Mouse (Mus musculus): ENCODE measurements around the gene Serpinb6d. TPM values are rescaled to one million over a fixed set of nuclear protein-coding genes. Genes with fewer than 3 reads are reported as not detected.

The Serpinb6d gene
- not detected in 2 replicates for polyA plus RNA-seq (2015; fragmentation: Nextera tagmentation; extraction: Ambion mirVana)

- no peaks in the 10 kb centered on the region for H3K27me3 ChIP-seq
- no peaks in the 10 kb centered on the region for H3K36me3 ChIP-seq
- no peak within 1 kb of the TSS for H3K4me3 ChIP-seq (replicated peaks)
- ATAC-seq = no peak
- H3K27ac ChIP-seq = no peak within 1 kb of the TSS
- WGBS = 57% methylated on average over 1 of the region's 1 CpGs
- peaks cover 23% of the 10 kb centered on the region for H3K9me3 ChIP-seq
- no peaks in the 10 kb centered on the region for H3K4me1 ChIP-seq (replicated peaks)
- H3K4me2 ChIP-seq (replicated peaks) = no peak within 1 kb of the TSS
- H3K9ac ChIP-seq (replicated peaks) = no peak within 1 kb of the TSS
Measured at GRCm38 (mm10) chr13:33661105-33661504, at the start of gene Serpinb6d. Gene Serpinb6d, plus strand, starts transcription at chr13:33661405.

- no peak for ATAC-seq
- H3K27me3 ChIP-seq = no peaks in the 10 kb centered on the region
- H3K36me3 ChIP-seq = no peaks in the 10 kb centered on the region
- no peak overlapping the region for H3K27ac ChIP-seq
- no peak overlapping the region for H3K4me3 ChIP-seq (replicated peaks)
- H3K9me3 ChIP-seq = peaks cover 29% of the 10 kb centered on the region
- H3K4me2 ChIP-seq (replicated peaks) = no peak overlapping the region
- no peaks in the 10 kb centered on the region for H3K4me1 ChIP-seq (replicated peaks)
- 95% methylated on average over 2 of the region's 2 CpGs for WGBS
- H3K9ac ChIP-seq (replicated peaks) = no peak overlapping the region
Measured at GRCm38 (mm10) chr13:33622921-33623320, 38.3 kb upstream of the Serpinb6d start.

- Histone ChIP-seq H3K4me3 (replicated peaks) (no peak overlapping the region), H3K27ac (no peak overlapping the region), H3K36me3 (no peaks in the 10 kb centered on the region), H3K4me1 (replicated peaks) (no peaks in the 10 kb centered on the region), H3K9me3 (peaks cover 22% of the 10 kb centered on the region), H3K9ac (replicated peaks) (no peak overlapping the region), H3K4me2 (replicated peaks) (no peak overlapping the region), H3K27me3 (no peaks in the 10 kb centered on the region)
- 66% methylated on average over 2 of the region's 2 CpGs for WGBS
- no peak for ATAC-seq
Measured at GRCm38 (mm10) chr13:33642540-33642939, 18.7 kb upstream of the Serpinb6d start.

GRCm38 (mm10) chr13:33662550-33662949 lies 1.3 kb downstream of the Serpinb6d start:
- no peak overlapping the region for H3K4me3 ChIP-seq (replicated peaks)
- no peaks in the 10 kb centered on the region for H3K36me3 ChIP-seq
- H3K4me1 ChIP-seq (replicated peaks) = no peaks in the 10 kb centered on the region
- no peak overlapping the region for H3K27ac ChIP-seq
- no peaks in the 10 kb centered on the region for H3K27me3 ChIP-seq
- ATAC-seq = no peak
- peaks cover 23% of the 10 kb centered on the region for H3K9me3 ChIP-seq
- H3K9ac ChIP-seq (replicated peaks) = no peak overlapping the region
- no peak overlapping the region for H3K4me2 ChIP-seq (replicated peaks)

GRCm38 (mm10) chr13:33720296-33720695 lies 59.1 kb downstream of the Serpinb6d start:
- 80% methylated on average over 2 of the region's 2 CpGs for WGBS
- H3K9ac ChIP-seq (replicated peaks) = no peak overlapping the region
- no peak overlapping the region for H3K4me2 ChIP-seq (replicated peaks)
- no peaks in the 10 kb centered on the region for H3K4me1 ChIP-seq (replicated peaks)
- no peaks in the 10 kb centered on the region for H3K36me3 ChIP-seq
- no peak overlapping the region for H3K27ac ChIP-seq
- peaks cover 13% of the 10 kb centered on the region; the same call in 1 of the 2 replicates for H3K9me3 ChIP-seq
- no peak overlapping the region for H3K4me3 ChIP-seq (replicated peaks)
- ATAC-seq = no peak
- no peaks in the 10 kb centered on the region for H3K27me3 ChIP-seq

Other genes starting within 250 kb of the Serpinb6d start
- not detected in 2 replicates for gene Serpinb9g, start 176.6 kb upstream of the Serpinb6d start, polyA plus RNA-seq (2015; fragmentation: Nextera tagmentation; extraction: Ambion mirVana)
- not detected in 2 replicates for gene Serpinb6e, start 182.0 kb downstream of the Serpinb6d start, polyA plus RNA-seq (2015; fragmentation: Nextera tagmentation; extraction: Ambion mirVana)
- gene Serpinb6c, start 244.3 kb downstream of the Serpinb6d start, polyA plus RNA-seq (2015; fragmentation: Nextera tagmentation; extraction: Ambion mirVana) = not detected in 2 replicates